Mouse (Mus musculus) CH12.LX (cell line): ENCODE data around the gene Tmem212.

Experiments used
- CHD2 ChIP-seq: IDR thresholded peaks from 2 replicates; pipeline ENCODE4 v1.6.1; 2011; ENCODE audit warnings: low read length, improper control_type of control experiment
- CTCF ChIP-seq, 2 experiments: IDR thresholded peaks in 1 of 2; conservative IDR thresholded peaks in 1 of 2; 2 replicates each; pipeline ENCODE4 v1.5.1; 2011 to 2012; ENCODE audit warnings: low read depth in 2 of 2, low read length in 2 of 2, improper control_type of control experiment in 1 of 2, inconsistent platforms in 1 of 2, mild to moderate bottlenecking in 1 of 2, moderate library complexity in 1 of 2
- E2F4 ChIP-seq: IDR thresholded peaks from 2 replicates; pipeline ENCODE4 v1.6.1; 2011; ENCODE audit warnings: low read depth, low read length, improper control_type of control experiment; ENCODE audit not compliant: insufficient replicate concordance
- EP300 ChIP-seq: IDR thresholded peaks from 2 replicates; pipeline ENCODE4 v1.6.1; 2011; ENCODE audit warnings: low read length, improper control_type of control experiment
- MXI1 ChIP-seq: IDR thresholded peaks from 2 replicates; pipeline ENCODE4 v1.6.1; 2011; ENCODE audit warnings: mild to moderate bottlenecking, low read depth, low read length, improper control_type of control experiment
- POLR2A ChIP-seq: IDR thresholded peaks from 2 replicates; pipeline ENCODE4 v1.6.1; 2011; ENCODE audit warnings: low read depth, mild to moderate bottlenecking, improper control_type of control experiment, low read length
- RCOR1 ChIP-seq: conservative IDR thresholded peaks from 2 replicates; pipeline ENCODE4 v1.6.1; 2012; ENCODE audit warnings: low read depth, mild to moderate bottlenecking, inconsistent platforms, low read length, improper control_type of control experiment

GRCm38 (mm10) chr3:27907301-27907700 lies 11.1 kb upstream of the Tmem212 start:
- no peak for TF ChIP-seq EP300
- no peak for TF ChIP-seq POLR2A
- no peak for TF ChIP-seq E2F4
- no peak for TF ChIP-seq RCOR1
- no peak for TF ChIP-seq CHD2
- TF ChIP-seq CTCF (conservative IDR thresholded peaks at IDR 0.05 in 1 of 2, IDR thresholded peaks at IDR 0.05 in 1 of 2; ENCODE audit: low read depth in 2 of 2, low read length in 2 of 2) = no peak
- no peak for TF ChIP-seq MXI1
